Mouse (Mus musculus): ENCODE results near the gene Creb1.
"Not testable (repeated sequence)": the region's sequence is repeated elsewhere in the genome, so short reads cannot be mapped to it uniquely, and the experiment has no call there.

Gene Creb1

GRCm38 (mm10) chr1:64538837-64539367, 6.5 kb downstream of the Creb1 start:
- DNase-seq (ENCODE audit: low read depth, low spot score) = peak; percentile 60

GRCm38 (mm10) chr1:64543750-64544149, 11.3 kb downstream of the Creb1 start:
- peak; percentile 59 for DNase-seq (ENCODE audit: low read depth, low spot score)

- DNase-seq (ENCODE audit: low read depth, low spot score) = peak; percentile 36
Observed at GRCm38 (mm10) chr1:64546070-64546469, 13.6 kb downstream of the Creb1 start.

GRCm38 (mm10) chr1:64549380-64549779, 16.9 kb downstream of the Creb1 start:
- DNase-seq (ENCODE audit: low read depth, low spot score) = no peak

- peak; percentile 67 for DNase-seq (ENCODE audit: low read depth, low spot score)
Observed at GRCm38 (mm10) chr1:64551908-64552307, 19.5 kb downstream of the Creb1 start.

GRCm38 (mm10) chr1:64560105-64560504, 27.7 kb downstream of the Creb1 start:
- no peak for DNase-seq (ENCODE audit: low read depth, low spot score)

- DNase-seq (ENCODE audit: low read depth, low spot score) = no peak
Observed at GRCm38 (mm10) chr1:64568206-64568605, 35.8 kb downstream of the Creb1 start.

- no peak for DNase-seq (ENCODE audit: low read depth, low spot score)
Observed at GRCm38 (mm10) chr1:64576022-64576421, 43.6 kb downstream of the Creb1 start.

- no peak for DNase-seq (ENCODE audit: low read depth, low spot score)
Observed at GRCm38 (mm10) chr1:64576732-64577131, 44.3 kb downstream of the Creb1 start.

GRCm38 (mm10) chr1:64577911-64578310, 45.5 kb downstream of the Creb1 start:
- DNase-seq (ENCODE audit: low read depth, low spot score) = not testable (repeated sequence)

GRCm38 (mm10) chr1:64578801-64579200, 46.4 kb downstream of the Creb1 start:
- no peak for DNase-seq (ENCODE audit: low read depth, low spot score)

GRCm38 (mm10) chr1:64598926-64599325, 66.5 kb downstream of the Creb1 start:
- DNase-seq (ENCODE audit: low read depth, low spot score) = no peak

- no peak for DNase-seq (ENCODE audit: low read depth, low spot score)
Observed at GRCm38 (mm10) chr1:64600413-64601077, 68.1 kb downstream of the Creb1 start.

- peak; percentile 87 for DNase-seq (ENCODE audit: low read depth, low spot score)
Observed at GRCm38 (mm10) chr1:64601242-64601842, 68.9 kb downstream of the Creb1 start.

GRCm38 (mm10) chr1:64603381-64603780, 70.9 kb downstream of the Creb1 start:
- DNase-seq (ENCODE audit: low read depth, low spot score) = no peak

- no peak for DNase-seq (ENCODE audit: low read depth, low spot score)
Observed at GRCm38 (mm10) chr1:64609145-64609544, 76.7 kb downstream of the Creb1 start.

GRCm38 (mm10) chr1:64609976-64610375, 77.5 kb downstream of the Creb1 start:
- no peak for DNase-seq (ENCODE audit: low read depth, low spot score)

GRCm38 (mm10) chr1:64614311-64614710, 81.9 kb downstream of the Creb1 start:
- peak; percentile 25 for DNase-seq (ENCODE audit: low read depth, low spot score)

- no peak for DNase-seq (ENCODE audit: low read depth, low spot score)
Observed at GRCm38 (mm10) chr1:64614801-64615345, 82.4 kb downstream of the Creb1 start.

- peak; percentile 96 for DNase-seq (ENCODE audit: low read depth, low spot score)
Observed at GRCm38 (mm10) chr1:64615531-64615991, 83.1 kb downstream of the Creb1 start.

- DNase-seq (ENCODE audit: low read depth, low spot score) = peak; percentile 56
Observed at GRCm38 (mm10) chr1:64616076-64616475, 83.6 kb downstream of the Creb1 start.

- peak; percentile 53 for DNase-seq (ENCODE audit: low read depth, low spot score)
Observed at GRCm38 (mm10) chr1:64616531-64616880, 84.1 kb downstream of the Creb1 start.

All from 3T3-L1 (cell line).